Mouse (Mus musculus) stomach, embryonic 14.5 days (tissue): Measurements from ENCODE around the gene Usp25. TPM values are rescaled to one million over a fixed set of nuclear protein-coding genes. Genes with fewer than 3 reads are reported as not detected.

Experiments used
- ATAC-seq: fragments of 200-750 bp; cut with Nextera tagmentation; 2 replicates; pipeline ENCODE4 v1.8.0; 2017; ENCODE audit warnings: low read depth, moderate TSS enrichment; ENCODE audit not compliant: insufficient number of reproducible peaks, insufficient read depth, low FRiP score
- H3K27ac ChIP-seq: fragments of 300-500 bp; sonication (generic); 2 replicates; pipeline ENCODE4 v1.5.1; 2014; ENCODE audit warnings: mild to moderate bottlenecking, low read length, moderate library complexity, mixed read lengths
- H3K27me3 ChIP-seq: fragments of 300-500 bp; sonication (generic); 2 replicates; pipeline ENCODE4 v1.6.1; 2014; ENCODE audit warnings: low read length, control low read depth, mixed read lengths; ENCODE audit not compliant: control insufficient read depth, insufficient read depth
- H3K36me3 ChIP-seq: fragments of 300-500 bp; sonication (generic); 2 replicates; pipeline ENCODE4 v1.6.1; 2014; ENCODE audit warnings: mild to moderate bottlenecking, control low read depth, low read length, moderate library complexity, mixed read lengths; ENCODE audit not compliant: control insufficient read depth, insufficient read depth
- H3K4me1 ChIP-seq: fragments of 300-500 bp; sonication (generic); 2 replicates; pipeline ENCODE4 v1.6.1; 2014; ENCODE audit warnings: low read length, control low read depth, mixed read lengths; ENCODE audit not compliant: control insufficient read depth, insufficient read depth
- H3K4me2 ChIP-seq: fragments of 300-500 bp; sonication (generic); replicated peaks from 2 replicates; pipeline ENCODE4 v1.6.1; 2014; ENCODE audit warnings: low read depth, low read length, control low read depth
- H3K4me3 ChIP-seq: fragments of 300-500 bp; sonication (generic); 2 replicates; pipeline ENCODE4 v1.5.1; 2014; ENCODE audit warnings: low read depth, low read length, control low read depth
- H3K9ac ChIP-seq: fragments of 300-500 bp; sonication (generic); replicated peaks from 2 replicates; pipeline ENCODE4 v1.6.1; 2014; ENCODE audit warnings: low read depth, mild to moderate bottlenecking, control low read depth, low read length, moderate library complexity, mixed read lengths
- H3K9me3 ChIP-seq: fragments of 300-500 bp; sonication (generic); 2 replicates; pipeline ENCODE4 v1.6.1; 2016; ENCODE audit warnings: low read depth, low read length, control low read depth; ENCODE audit not compliant: control insufficient read depth
- WGBS: fragments of 180-500 bp; shearing (Covaris S2); extraction: QIAGEN DNeasy Blood & Tissue Kit; methylation state at CpG from one replicate; pipeline ENCODE4 v1.1.7; 2014; 5-methylcytosine and 5-hydroxymethylcytosine counted together
- polyA plus RNA-seq: library from polyadenylated mRNA; unstranded; fragments of >200 nt; fragmentation: Nextera tagmentation; extraction: Ambion mirVana; gene quantifications from 2 replicates; pipeline ENCODE4 v1.2.1, GENCODE M21; 2014

The Usp25 gene
- polyA plus RNA-seq, 1 experiment from 2014 or later: 26.1 TPM

DNA sequence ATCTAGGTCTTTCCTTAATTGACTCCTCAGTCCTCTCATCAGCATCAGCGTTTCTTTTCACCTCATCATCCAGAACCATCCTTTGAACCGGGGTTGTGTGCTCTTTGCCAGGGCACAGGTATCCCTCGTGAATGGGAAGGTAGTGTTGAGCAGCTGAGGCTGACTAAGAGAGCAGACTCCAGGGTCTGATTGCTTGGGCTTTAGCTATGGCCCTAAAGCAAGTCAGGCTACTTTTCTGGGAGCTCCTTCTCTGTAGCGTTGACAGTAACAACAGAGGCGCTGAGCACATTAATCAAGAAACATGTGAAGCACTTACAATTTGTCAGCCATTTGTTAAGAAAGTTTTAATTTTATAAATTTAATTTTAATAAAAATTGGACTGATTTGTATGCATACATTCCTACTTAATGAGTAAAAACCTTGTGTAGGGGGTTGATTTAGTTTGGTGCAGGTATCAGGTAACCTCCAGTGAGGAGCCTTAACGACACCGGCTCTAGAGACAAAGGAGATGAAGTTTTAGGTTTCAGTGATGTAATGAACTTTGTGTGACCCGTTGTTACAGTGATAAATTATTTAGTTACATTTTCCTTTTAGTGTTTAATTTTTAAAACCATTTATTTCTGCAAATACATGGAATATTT, 42.1 kb downstream of the Usp25 start:
- no peak; the same call in 1 of the 2 replicates for ATAC-seq
- Histone ChIP-seq H3K36me3 (peaks cover 9% of the 10 kb centered on the region; the same call in 1 of the 2 replicates), H3K4me3 (no peak overlapping the region), H3K9me3 (no peaks in the 10 kb centered on the region), H3K4me2 (no peak overlapping the region), H3K27me3 (no peaks in the 10 kb centered on the region), H3K27ac (no peak overlapping the region), H3K4me1 (0 out of 2 replicates have a peak, but pooled peaks cover 4% of the 10 kb centered on the region), H3K9ac (no peak overlapping the region)
- 48% methylated on average over 8 of the region's 8 CpGs for WGBS

DNA sequence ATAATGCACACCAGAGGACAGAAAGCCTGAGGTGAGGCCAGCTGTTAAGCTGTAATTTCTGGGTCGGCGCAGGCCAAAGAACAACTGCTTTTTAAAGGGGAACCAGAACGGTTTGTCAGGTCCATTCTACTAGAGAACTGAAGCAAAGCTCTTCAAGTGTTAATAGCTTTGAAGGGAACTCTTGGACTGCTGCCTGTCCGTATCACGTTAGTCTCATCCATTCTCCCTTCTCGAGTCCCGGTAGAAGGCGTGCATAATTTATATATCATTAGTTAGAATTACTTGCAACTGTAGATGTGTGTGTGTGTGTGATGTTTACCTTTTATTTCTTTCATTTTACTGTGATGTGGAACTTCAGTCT, 42.6 kb downstream of the Usp25 start:
- 44% methylated on average over 8 of the region's 8 CpGs for WGBS
- ATAC-seq: no peak

DNA sequence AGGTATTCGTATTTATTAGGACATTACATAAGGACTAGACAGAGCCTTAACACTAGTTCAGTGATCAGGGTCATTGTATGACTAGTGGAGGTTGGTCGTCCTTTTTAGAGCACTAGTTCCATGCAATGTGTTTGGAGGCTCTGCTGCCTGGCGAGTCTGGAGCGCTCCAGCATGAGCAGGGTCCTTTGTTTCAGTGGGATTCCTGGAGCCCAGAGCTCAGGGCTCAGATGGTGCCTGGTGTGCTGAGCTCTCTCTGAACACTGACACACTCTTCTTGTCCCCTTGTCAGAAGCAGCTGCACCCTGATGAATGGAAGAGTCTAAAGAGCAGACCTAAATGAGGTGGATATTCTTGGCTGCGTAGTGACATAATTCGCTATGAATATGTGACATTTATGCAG, 45.1 kb downstream of the Usp25 start:
- Histone ChIP-seq H3K4me1 (0 out of 2 replicates have a peak, but pooled peaks cover 4% of the 10 kb centered on the region), H3K36me3 (peaks cover 15% of the 10 kb centered on the region), H3K4me2 (no peak overlapping the region), H3K27ac (no peak overlapping the region), H3K4me3 (no peak overlapping the region), H3K27me3 (no peaks in the 10 kb centered on the region), H3K9me3 (no peaks in the 10 kb centered on the region), H3K9ac (no peak overlapping the region)
- WGBS: 82% methylated on average over 6 of the region's 6 CpGs
- no peak for ATAC-seq

More for the DNA sequence above, 42.6 kb downstream of the Usp25 start:
- no peaks in the 10 kb centered on the region for H3K27me3 ChIP-seq
- H3K4me2 ChIP-seq: no peak overlapping the region
- H3K4me1 ChIP-seq: 0 out of 2 replicates have a peak, but pooled peaks cover 4% of the 10 kb centered on the region
- peaks cover 9% of the 10 kb centered on the region; the same call in 1 of the 2 replicates for H3K36me3 ChIP-seq
- no peak overlapping the region for H3K27ac ChIP-seq
- H3K4me3 ChIP-seq: no peak overlapping the region
- H3K9me3 ChIP-seq: no peaks in the 10 kb centered on the region
- H3K9ac ChIP-seq: no peak overlapping the region

DNA sequence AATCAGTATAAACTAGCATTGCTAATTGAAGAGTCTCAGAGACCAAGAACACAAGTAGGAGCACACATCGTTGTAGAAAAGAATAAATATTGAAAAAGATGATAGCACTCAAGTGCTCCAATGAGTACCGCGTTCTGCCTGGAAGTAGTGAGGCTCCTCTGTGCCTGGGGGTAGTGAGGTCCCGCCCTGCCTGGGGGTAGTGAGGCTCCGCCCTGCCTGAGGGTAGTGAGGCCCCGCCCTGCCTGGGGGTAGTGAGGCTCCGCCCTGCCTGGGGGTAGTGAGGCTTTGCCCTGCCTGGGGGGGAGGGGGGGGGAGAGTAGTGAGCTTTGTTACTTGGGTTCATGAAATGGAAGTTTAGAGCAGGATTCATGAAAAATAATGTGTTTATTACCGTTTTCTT, 46.7 kb downstream of the Usp25 start:
- no peaks in the 10 kb centered on the region for H3K9me3 ChIP-seq
- H3K4me3 ChIP-seq: no peak overlapping the region
- 0 out of 2 replicates have a peak, but pooled peaks cover 4% of the 10 kb centered on the region for H3K4me1 ChIP-seq
- peaks cover 15% of the 10 kb centered on the region for H3K36me3 ChIP-seq
- no peak overlapping the region for H3K4me2 ChIP-seq
- H3K27me3 ChIP-seq: no peaks in the 10 kb centered on the region
- H3K9ac ChIP-seq: no peak overlapping the region
- WGBS: 77% methylated on average over 8 of the region's 8 CpGs
- no peak for ATAC-seq
- H3K27ac ChIP-seq: no peak overlapping the region

DNA sequence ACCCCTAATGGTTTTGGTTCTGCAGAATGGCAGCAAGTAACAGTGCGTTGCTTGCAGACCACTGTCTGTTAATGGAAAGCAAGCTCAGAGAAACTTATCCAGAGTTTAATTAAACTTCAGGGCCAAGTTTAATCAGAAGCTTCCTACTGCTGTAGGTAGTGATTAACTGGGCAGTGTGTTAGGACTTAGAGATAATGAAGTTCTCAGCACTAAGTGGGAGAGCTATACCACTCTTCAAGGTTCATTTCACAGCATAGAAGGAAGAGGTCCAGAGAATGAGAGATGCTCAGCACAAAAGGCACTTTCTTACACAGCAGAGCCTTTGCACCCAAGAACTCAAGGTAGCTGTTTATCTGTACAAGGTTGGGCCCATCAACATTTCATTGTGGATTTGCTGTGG, 50.4 kb downstream of the Usp25 start:
- no peaks in the 10 kb centered on the region for H3K4me1 ChIP-seq
- peaks cover 15% of the 10 kb centered on the region for H3K36me3 ChIP-seq
- no peak overlapping the region for H3K4me3 ChIP-seq
- no peaks in the 10 kb centered on the region for H3K9me3 ChIP-seq
- WGBS: 91% methylated on average over 1 of the region's 1 CpGs
- H3K27me3 ChIP-seq: no peaks in the 10 kb centered on the region
- H3K27ac ChIP-seq: no peak overlapping the region
- no peak for ATAC-seq
- H3K4me2 ChIP-seq: no peak overlapping the region
- no peak overlapping the region for H3K9ac ChIP-seq

DNA sequence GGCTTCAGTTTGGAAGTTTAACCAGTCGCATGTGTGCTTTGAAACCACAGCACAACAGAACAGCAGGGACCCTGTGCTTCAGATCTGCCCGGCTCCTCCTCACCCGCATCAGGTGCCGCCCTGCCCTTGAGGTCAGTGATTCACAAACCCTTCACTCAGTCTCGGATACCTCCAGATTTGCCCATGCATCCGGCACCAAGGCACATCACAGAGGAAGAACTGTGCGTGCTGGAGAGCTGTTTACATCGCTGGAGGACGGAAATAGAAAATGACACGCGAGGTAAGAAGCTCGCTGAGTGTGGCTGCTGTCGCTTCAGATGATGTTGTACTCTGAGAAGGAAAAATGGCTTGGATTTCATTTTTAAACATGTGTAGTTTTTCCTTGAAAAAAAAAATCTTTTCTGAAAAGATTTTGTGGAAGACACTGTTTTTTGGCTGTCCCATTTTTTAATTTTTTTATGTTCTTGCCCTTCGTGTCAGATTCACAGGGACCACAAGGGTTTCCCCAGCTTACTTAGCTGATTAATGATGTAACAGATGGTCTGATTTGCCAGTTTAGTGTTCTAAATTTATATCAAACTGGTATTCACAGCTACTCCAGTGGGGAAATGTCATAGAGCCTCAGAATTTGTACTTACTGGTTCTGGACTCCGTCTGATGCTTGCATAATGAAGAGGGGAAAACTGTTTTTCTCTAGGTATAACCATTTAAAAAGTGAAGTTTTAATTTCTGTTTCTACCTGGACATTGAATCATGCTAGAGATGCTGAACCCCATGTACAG, 63.6 kb downstream of the Usp25 start:
- Histone ChIP-seq H3K27me3 (no peaks in the 10 kb centered on the region), H3K9me3 (no peaks in the 10 kb centered on the region), H3K36me3 (peaks cover 43% of the 10 kb centered on the region), H3K9ac (no peak overlapping the region), H3K27ac (no peak overlapping the region), H3K4me2 (no peak overlapping the region), H3K4me1 (no peaks in the 10 kb centered on the region), H3K4me3 (no peak overlapping the region)
- 82% methylated on average over 15 of the region's 15 CpGs for WGBS
- no peak for ATAC-seq

DNA sequence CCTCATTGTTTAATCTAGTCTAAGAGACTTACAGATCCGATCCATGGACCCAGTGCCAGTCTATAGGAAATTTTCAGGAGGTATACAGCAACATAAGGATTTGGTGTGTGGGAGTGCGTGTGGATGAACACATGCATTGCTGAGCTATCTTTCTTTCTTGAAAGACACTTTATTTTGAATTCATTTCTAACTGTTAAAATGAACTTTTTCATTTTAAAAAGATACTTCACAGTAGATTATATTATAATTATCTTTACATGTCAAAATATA, 64.2 kb downstream of the Usp25 start:
- H3K4me1 ChIP-seq: no peaks in the 10 kb centered on the region
- WGBS: 90% methylated on average over 2 of the region's 2 CpGs
- H3K4me2 ChIP-seq: no peak overlapping the region
- no peaks in the 10 kb centered on the region for H3K27me3 ChIP-seq
- H3K4me3 ChIP-seq: no peak overlapping the region
- no peak overlapping the region for H3K27ac ChIP-seq
- H3K9ac ChIP-seq: no peak overlapping the region
- no peak for ATAC-seq
- H3K36me3 ChIP-seq: peaks cover 43% of the 10 kb centered on the region
- H3K9me3 ChIP-seq: no peaks in the 10 kb centered on the region

DNA sequence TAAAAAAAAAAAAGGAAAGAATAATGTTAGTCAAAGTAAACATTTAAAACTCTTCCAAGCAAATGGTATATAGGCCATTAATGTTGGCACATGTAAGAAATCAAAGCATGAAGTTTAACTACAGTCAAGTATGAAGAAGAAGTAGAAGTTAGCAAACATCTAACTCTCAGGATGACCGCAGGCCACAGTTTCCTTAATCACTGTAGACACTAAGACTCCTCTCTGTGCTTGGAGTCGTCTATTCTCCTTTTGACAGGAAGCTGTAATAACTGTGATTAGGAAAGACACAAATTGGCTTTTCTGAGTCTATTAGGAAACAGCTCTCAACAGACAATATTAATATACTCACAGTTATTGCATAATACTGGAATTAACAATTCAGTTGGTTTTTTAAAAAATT, 70.6 kb downstream of the Usp25 start:
- no peaks in the 10 kb centered on the region for H3K9me3 ChIP-seq
- 81% methylated on average over 2 of the region's 2 CpGs for WGBS
- peaks cover 33% of the 10 kb centered on the region for H3K36me3 ChIP-seq
- H3K4me1 ChIP-seq: no peaks in the 10 kb centered on the region
- H3K27ac ChIP-seq: no peak overlapping the region
- no peaks in the 10 kb centered on the region for H3K27me3 ChIP-seq
- ATAC-seq: no peak
- H3K4me2 ChIP-seq: no peak overlapping the region
- no peak overlapping the region for H3K9ac ChIP-seq
- no peak overlapping the region for H3K4me3 ChIP-seq
